Mouse (Mus musculus) heart, adult 11 months (tissue): ENCODE data around the gene Zfhx2.

Source experiments
- DNase-seq: peaks from one replicate; pipeline ENCODE4 v3.0.0; 2022

Gene Zfhx2

DNA sequence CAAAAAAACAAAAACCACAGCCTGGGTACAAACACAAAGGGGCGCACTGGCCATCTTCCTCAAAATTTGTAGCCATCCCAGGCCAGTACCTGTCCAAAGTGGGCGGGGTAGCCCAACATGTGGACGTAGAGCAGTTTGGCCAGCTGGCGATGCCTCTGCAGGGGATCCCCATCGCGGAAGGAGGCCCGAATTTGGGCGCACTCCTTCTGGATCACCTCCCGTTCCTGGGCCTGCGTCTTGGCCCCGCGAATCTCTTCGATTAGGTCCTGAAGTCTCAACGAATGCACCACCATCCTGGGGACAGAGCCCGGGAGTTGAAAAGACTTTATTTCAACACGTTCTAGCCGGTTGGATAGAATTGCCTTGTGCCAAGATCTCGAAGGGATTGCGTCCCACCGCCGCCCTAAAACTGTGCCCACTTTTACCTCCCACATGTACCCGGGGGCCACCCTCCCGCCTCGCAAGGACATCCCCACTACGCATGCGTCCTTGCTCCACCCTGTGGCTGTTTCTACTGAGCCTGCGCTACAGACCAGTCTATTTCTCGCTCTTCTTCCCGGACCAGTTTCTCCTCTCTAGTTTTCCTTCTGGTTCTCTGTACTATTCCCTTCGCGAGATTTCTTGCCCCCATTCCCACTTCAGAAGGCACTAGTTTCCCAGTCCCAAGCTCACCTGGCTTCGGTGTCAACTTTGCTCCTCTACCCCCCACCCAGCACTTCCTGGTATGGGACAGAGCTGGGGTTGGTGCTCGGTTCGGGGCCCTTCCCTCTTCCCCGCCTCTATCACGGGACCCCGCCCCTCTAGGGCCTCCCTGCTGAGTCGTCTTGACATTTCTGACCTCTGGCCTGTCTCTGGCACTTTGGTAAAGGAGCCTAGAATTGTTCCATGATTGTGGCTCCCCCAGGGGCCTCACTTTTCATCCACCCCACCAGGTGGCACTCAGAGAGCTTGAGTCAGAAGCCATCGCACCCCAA, 14.0 kb upstream of the Zfhx2 start, which contains the start of gene Ap1g2:
Gene Ap1g2 (minus strand): TSS at position 758 of the 974 bp plus-strand sequence.
- peak; percentile 99 for DNase-seq

DNA sequence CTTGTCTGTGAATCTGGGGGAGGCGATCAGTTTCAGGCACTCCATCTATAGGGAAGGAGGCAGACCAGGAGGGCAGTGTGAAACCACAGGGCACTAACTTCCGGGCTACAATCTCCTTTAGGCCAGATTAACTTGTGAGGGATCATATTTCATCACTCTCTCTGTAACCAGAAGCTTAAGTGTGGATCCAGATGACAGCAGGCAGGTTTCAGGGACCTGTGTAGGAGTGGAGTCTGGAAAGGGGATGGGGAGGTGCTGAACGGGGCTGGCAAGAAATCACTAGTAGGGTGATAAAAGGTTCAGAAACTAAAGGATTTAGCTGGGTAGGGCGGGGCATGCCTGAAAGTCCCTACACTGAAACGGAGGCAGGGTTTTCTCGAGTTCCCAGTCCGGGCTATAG, 13.3 kb upstream of the Zfhx2 start:
- DNase-seq = no peak

- DNase-seq = peak; percentile 90
These were observed 12.2 kb upstream of the Zfhx2 start for GRCm38 (mm10) chr14:55104365-55104764.

DNA sequence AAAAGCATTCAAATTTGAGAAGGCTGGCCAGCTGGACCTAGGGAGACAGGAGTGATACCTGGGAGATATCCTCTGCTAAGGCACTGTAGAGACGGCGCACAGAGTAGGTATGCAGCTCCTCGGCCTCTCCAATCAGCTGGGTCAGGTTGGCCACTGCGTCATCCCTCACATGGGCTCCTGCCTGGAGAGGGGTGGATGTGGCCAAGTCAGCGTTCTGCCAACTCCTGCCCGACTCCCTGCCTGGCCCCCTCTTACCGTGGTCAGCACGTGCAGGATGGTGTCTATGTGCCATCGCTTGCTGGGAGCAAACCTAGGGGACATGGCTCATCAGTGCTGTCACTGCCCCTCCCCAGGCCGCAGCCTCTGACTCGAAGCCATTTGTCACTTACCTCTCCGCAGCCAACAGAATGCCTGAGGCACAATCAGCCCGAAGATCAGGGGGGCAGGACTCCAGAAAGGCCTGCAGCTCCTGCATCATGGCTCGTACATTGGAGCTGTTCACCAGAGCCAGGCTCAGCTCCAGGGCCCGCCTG, 10.2 kb upstream of the Zfhx2 start:
- no peak for DNase-seq

DNA sequence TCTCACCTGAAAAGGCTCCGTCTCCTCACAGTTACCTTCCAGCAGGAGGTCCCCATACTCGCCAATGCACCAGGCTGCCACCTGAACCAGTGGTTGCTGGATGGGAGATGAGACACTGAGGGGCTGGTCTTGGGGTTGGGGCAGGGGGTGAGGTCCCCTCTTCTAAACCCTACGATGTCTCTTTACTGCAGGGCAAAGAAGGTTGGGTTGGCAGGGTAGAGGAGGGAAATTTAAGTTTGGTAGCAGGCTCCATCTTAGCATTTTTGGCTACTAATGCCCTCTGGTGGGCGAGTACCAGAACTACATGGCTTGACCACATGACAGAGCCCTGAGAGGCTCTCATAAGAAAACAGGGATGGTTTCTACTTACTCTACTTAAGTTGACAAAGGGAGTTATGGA, 9.5 kb upstream of the Zfhx2 start:
- DNase-seq = peak; percentile 91

GRCm38 (mm10) chr14:55098067-55098466, 5.9 kb upstream of the Zfhx2 start:
- peak; percentile 93 for DNase-seq

DNA sequence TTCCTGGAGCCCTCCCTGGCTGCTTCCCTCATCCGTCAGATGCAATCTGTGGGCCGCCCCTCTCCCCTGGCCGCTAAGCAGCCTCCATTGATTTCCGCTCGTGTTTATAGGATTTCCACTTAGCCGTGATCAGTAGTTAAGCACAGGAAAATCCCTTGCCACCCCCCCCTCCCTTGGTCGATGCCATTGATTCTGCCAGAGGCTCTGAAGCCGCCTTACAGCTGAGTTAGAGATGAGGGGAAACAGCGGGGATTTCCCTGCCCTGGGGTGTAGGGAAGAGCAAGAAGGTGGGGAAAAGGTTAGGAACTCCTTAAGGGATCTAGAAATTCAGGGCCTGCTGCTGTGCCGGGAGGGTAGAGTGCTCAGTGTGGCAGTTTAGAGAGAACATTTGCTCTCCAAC, 5.5 kb upstream of the Zfhx2 start:
- DNase-seq = peak; percentile 90

DNA sequence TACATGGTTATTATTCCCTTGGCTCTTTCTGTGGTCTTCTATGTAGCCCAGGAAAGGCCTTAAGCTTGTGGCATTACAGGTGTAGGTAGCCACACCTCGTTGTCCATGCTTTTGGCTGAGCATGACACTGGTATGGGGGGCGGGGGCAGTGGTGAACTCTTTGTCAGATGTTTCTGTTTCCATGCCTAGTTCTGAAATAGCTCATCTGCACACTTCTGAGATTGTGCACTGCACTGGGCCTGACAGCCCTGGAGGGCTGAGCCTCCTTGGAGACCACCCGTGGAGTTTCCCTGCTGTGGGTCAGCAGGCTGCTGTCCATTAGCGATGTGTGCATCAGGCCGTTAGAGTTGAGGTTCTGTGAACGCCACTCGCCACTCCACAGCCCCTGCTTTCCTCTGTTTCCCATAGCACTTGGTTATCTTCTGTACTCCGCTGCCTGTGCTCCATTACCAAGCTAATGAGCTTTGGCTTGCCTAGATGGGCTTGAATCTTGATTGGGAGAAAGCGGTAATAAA, 4.5 kb upstream of the Zfhx2 start:
- peak; percentile 84 for DNase-seq

DNA sequence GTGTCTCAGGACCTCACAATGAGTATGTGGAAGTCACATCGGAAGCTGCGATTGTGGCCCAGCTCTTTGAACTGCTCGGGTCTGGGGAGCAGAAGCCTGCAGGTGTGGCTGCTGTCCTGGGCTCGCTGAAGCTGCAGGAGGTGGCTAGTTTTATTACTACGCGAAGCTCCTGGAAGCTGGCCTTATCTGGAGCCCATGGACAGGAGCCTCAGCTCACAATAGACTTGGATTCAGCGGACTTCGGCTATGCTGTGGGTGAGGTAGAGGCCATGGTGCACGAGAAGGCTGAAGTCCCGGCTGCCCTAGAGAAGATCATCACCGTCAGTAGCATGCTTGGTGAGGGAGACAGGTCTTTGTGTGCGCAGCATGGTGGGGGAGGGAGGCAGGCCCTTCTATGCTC, 3.5 kb upstream of the Zfhx2 start:
- DNase-seq = peak; percentile 86

GRCm38 (mm10) chr14:55095263-55095662, 3.1 kb upstream of the Zfhx2 start:
- peak; percentile 89 for DNase-seq

- DNase-seq = peak; percentile 98
These were observed 2.6 kb upstream of the Zfhx2 start, which contains the start of gene Thtpa for GRCm38 (mm10) chr14:55094704-55095231. Gene Thtpa, plus strand, starts transcription at chr14:55094784.

DNA sequence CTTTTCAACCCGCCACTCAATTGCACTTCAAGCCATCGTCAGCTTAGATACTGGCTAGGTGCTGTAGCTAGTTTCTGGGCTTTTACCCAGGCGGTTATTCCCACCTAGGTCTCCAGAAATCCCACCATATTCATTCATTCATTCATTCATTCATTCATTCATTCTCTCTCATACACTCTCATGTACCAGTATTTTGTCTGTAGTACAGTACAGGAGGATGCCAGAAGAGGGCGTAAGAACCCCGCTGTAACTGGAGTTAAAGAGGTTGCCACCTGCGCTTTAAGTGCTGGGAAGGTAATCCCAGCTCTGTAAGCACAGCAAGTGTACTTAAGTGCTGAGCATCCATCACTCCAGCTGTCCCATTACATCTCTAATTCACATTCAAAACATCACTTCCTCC, 1.8 kb upstream of the Zfhx2 start:
- DNase-seq = no peak

GRCm38 (mm10) chr14:55091209-55091865, 787 bp downstream of the Zfhx2 start:
- DNase-seq = peak; percentile 93

GRCm38 (mm10) chr14:55089199-55089947, 2.8 kb downstream of the Zfhx2 start:
- no peak for DNase-seq

- no peak for DNase-seq
These were observed 6.1 kb downstream of the Zfhx2 start for GRCm38 (mm10) chr14:55086009-55086514.

DNA sequence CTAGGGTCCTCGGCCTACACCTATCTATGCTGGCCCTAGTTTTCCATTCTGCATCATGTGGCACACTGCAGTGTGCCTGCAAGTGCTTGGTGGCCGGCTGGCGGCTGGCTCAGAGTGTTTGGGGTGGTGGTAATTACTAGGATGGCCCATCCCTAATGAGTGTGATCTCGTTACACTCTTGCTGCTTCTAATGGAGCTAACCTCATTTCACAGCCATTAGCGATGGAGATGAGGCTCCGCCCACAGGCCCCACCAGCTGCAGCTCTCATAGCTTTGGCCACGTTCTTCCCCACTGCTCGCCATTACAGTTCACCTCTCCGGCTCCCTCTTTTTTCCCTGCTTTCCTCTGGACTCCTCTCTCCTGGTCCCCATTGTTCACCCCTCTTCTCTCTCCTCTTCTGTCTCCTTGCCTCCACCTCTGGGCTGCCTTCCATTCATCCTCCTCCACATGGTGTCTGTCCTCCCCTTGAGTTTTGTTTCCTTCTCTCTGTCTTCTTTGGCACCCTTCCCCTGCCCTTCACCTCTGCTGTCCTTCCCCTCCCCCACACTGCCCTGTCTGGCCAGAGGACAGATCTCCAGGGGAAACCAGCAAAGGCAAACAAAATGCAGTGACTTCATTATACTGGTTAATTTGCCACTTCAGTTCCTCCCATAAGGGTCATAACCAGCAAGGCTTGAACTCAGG, 6.7 kb downstream of the Zfhx2 start:
- no peak for DNase-seq

- no peak for DNase-seq
These were observed 8.6 kb downstream of the Zfhx2 start for GRCm38 (mm10) chr14:55083481-55083880.

GRCm38 (mm10) chr14:55081105-55081504, 11.0 kb downstream of the Zfhx2 start:
- no peak for DNase-seq

GRCm38 (mm10) chr14:55079214-55079970, 12.7 kb downstream of the Zfhx2 start:
- no peak for DNase-seq

- no peak for DNase-seq
These were observed 13.6 kb downstream of the Zfhx2 start for GRCm38 (mm10) chr14:55078366-55078989.
